ENCODE assay signal across 8 mouse cellular contexts in the genomic region with DNA sequence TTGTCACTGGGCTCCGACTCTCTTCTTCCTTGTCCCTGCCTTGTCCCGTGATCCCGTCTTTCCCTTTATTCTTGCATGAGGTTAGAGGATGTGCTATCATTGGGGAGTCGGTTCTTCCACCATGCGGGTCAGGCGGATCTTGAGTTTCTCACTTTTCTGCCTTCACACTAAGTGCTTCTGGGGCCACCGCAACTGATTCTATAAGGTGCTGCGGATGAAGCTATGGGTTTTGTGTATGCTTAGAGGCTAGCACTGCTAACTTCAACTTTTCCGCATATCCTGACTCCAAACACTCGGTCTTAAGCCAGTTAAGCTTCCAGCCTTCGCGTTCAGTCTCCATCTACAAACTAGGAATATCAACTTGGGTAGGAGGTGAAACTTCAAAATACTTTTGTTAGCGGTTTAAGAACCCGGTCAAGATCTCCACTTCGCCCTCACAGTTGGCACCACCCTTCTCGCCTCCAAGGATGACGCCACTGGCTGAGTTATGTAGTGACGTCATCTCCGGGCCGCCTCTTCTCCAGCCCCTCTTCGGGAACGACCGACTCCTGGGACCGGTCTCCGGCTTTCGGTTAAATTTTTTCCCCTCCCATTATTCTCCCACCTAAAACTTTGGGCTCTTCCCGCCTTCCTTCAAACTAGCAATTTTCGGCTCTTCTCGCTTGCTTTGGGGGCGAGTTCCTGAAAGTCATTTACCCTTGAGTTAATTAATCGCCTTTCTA. TPM values are rescaled to one million over a fixed set of nuclear protein-coding genes. Genes with fewer than 3 reads are reported as not detected.
DNase-seq lines count a peak whose midpoint lies in the region; ATAC-seq and TF ChIP-seq lines count a peak whose summit lies in the region.

No protein-coding gene starts in this region.

- TF ChIP-seq POLR2A in brain, embryonic 14.5 days (IDR thresholded peaks at IDR 0.05; ENCODE audit: borderline replicate concordance, extremely low read depth, insufficient read depth, insufficient read length, poor library complexity, severe bottlenecking), result peak; percentile 13; the same call in 1 of the 2 replicates
- peak; percentile 64 for TF ChIP-seq POLR2A in myocyte (IDR thresholded peaks at IDR 0.05; ENCODE audit: insufficient read length, low read depth)

- H3K79me2 ChIP-seq in myocyte (ENCODE audit: control insufficient read depth, insufficient read depth), result peaks cover 32% of the 10 kb centered on the region

- H3K4me2 ChIP-seq in heart, embryonic 11.5 days, result peak overlapping the region; percentile 77
- H3K4me2 ChIP-seq in kidney, embryonic 15.5 days, result peak overlapping the region; percentile 66
- peak overlapping the region; percentile 84 for H3K4me2 ChIP-seq in liver, embryonic 11.5 days
- H3K4me2 ChIP-seq in myocyte (ENCODE audit: low read depth), result peak overlapping the region; percentile 100

- H3K4me1 ChIP-seq in heart, embryonic 11.5 days (ENCODE audit: control insufficient read depth, insufficient read depth, low read length), result peaks cover 18% of the 10 kb centered on the region
- H3K4me1 ChIP-seq in kidney, embryonic 15.5 days, result peaks cover 15% of the 10 kb centered on the region
- H3K4me1 ChIP-seq in liver, embryonic 11.5 days (replicated peaks; ENCODE audit: control insufficient read depth, insufficient read depth, low read length), result peaks cover 13% of the 10 kb centered on the region

- peak overlapping the region; percentile 93 for H3K4me3 ChIP-seq in heart, embryonic 11.5 days (ENCODE audit: low read depth, low read length)
- H3K4me3 ChIP-seq in kidney, embryonic 15.5 days (replicated peaks), result peak overlapping the region; percentile 97
- peak overlapping the region; percentile 93 for H3K4me3 ChIP-seq in liver, embryonic 11.5 days (ENCODE audit: low read depth, low read length)
- peak overlapping the region; percentile 98 for H3K4me3 ChIP-seq in myocyte

- H3K9me3 ChIP-seq in heart, embryonic 11.5 days (replicated peaks; ENCODE audit: control insufficient read depth, low read length), result no peaks in the 10 kb centered on the region
- H3K9me3 ChIP-seq in kidney, embryonic 15.5 days (replicated peaks), result no peaks in the 10 kb centered on the region
- no peaks in the 10 kb centered on the region for H3K9me3 ChIP-seq in liver, embryonic 11.5 days (ENCODE audit: control insufficient read depth, low read length)

- peak; percentile 94 for DNase-seq in A20 (ENCODE audit: low read depth, low spot score)
- peak; percentile 96 for DNase-seq in brain, embryonic 14.5 days (ENCODE audit: low read depth)
- peak; percentile 90 for DNase-seq in liver, embryonic 11.5 days (ENCODE audit: low spot score)
- DNase-seq in spleen, postnatal 4 days (ENCODE audit: low spot score in 2 of 2), result peak; percentile 89 to 92

- peak; percentile 70 for ATAC-seq in erythroblast, adult 5-6 weeks (replicated peaks; ENCODE audit: low FRiP score, poor library complexity, severe bottlenecking)
- ATAC-seq in heart, embryonic 11.5 days (replicated peaks; ENCODE audit: insufficient number of reproducible peaks, low FRiP score, low TSS enrichment), result peak; percentile 80
- ATAC-seq in kidney, embryonic 15.5 days (replicated peaks; ENCODE audit: low FRiP score), result peak; percentile 84
- peak; percentile 71 for ATAC-seq in liver, embryonic 11.5 days (replicated peaks; ENCODE audit: low FRiP score)

- under 1% methylated on average over 31 of the region's 31 CpGs for WGBS in heart, embryonic 11.5 days (ENCODE audit: insufficient replicate concordance)
- under 1% methylated on average over 31 of the region's 31 CpGs for WGBS in kidney, embryonic 15.5 days
- 1% methylated on average over 31 of the region's 31 CpGs for WGBS in liver, embryonic 11.5 days

- peak overlapping the region; percentile 100 for H3K27ac ChIP-seq in heart, embryonic 11.5 days (ENCODE audit: low read depth, low read length)
- peak overlapping the region; percentile 100 for H3K27ac ChIP-seq in kidney, embryonic 15.5 days
- H3K27ac ChIP-seq in liver, embryonic 11.5 days (ENCODE audit: low read depth, low read length), result peak overlapping the region; percentile 100

- H3K9ac ChIP-seq in heart, embryonic 11.5 days (ENCODE audit: low read depth, low read length), result peak overlapping the region; percentile 100
- peak overlapping the region; percentile 42 for H3K9ac ChIP-seq in kidney, embryonic 15.5 days
- peak overlapping the region; percentile 100 for H3K9ac ChIP-seq in liver, embryonic 11.5 days (ENCODE audit: low read depth, low read length)

- H3K36me3 ChIP-seq in heart, embryonic 11.5 days (ENCODE audit: control insufficient read depth, insufficient read depth, low read length), result no peaks in the 10 kb centered on the region
- 0 out of 2 replicates have a peak, but pooled peaks cover 2% of the 10 kb centered on the region for H3K36me3 ChIP-seq in kidney, embryonic 15.5 days
- H3K36me3 ChIP-seq in liver, embryonic 11.5 days (ENCODE audit: control insufficient read depth, insufficient read depth, low read length), result no peaks in the 10 kb centered on the region
- H3K36me3 ChIP-seq in myocyte (ENCODE audit: control insufficient read depth, insufficient read depth), result no peaks in the 10 kb centered on the region

- TF ChIP-seq CTCF in brain, embryonic 14.5 days (IDR thresholded peaks at IDR 0.05; ENCODE audit: borderline replicate concordance, extremely low read depth, insufficient read depth, insufficient read length), result no peak

- H3ac ChIP-seq in myocyte (ENCODE audit: control insufficient read depth, insufficient read length), result peak overlapping the region; percentile 65

- no peaks in the 10 kb centered on the region for H3K27me3 ChIP-seq in heart, embryonic 11.5 days (ENCODE audit: control insufficient read depth, insufficient read depth, low read length)
- no peaks in the 10 kb centered on the region for H3K27me3 ChIP-seq in kidney, embryonic 15.5 days
- H3K27me3 ChIP-seq in liver, embryonic 11.5 days (replicated peaks; ENCODE audit: control insufficient read depth, insufficient read depth, low read length), result no peaks in the 10 kb centered on the region
- no peaks in the 10 kb centered on the region for H3K27me3 ChIP-seq in myocyte (ENCODE audit: control insufficient read depth, insufficient read depth, insufficient read length)

TF ChIP-seq in myocyte, 11 proteins besides CTCF, POLR2A, EP300 and RAD21:
- TF ChIP-seq MAX (IDR thresholded peaks at IDR 0.05; ENCODE audit: low read depth), result no peak
- TF ChIP-seq MYOD1 (IDR thresholded peaks at IDR 0.05; ENCODE audit: control insufficient read depth in 1 of 3, insufficient read length in 2 of 3, low read depth in 2 of 3), result no peak
- TF ChIP-seq TCF12 (IDR thresholded peaks at IDR 0.05; ENCODE audit: insufficient read depth, poor library complexity, severe bottlenecking), result no peak
- no peak for TF ChIP-seq E2F4 (IDR thresholded peaks at IDR 0.05; ENCODE audit: insufficient read depth)
- no peak for TF ChIP-seq MYOG (IDR thresholded peaks at IDR 0.05; ENCODE audit: control insufficient read depth in 1 of 3, insufficient read depth in 1 of 3, insufficient read length in 2 of 3, low read depth in 2 of 3)
- TF ChIP-seq SRF (IDR thresholded peaks at IDR 0.05; ENCODE audit: control insufficient read depth, insufficient read length, low read depth), result no peak
- TF ChIP-seq CEBPB (IDR thresholded peaks at IDR 0.05; ENCODE audit: insufficient read depth, poor library complexity, severe bottlenecking), result no peak
- TF ChIP-seq POLR2AphosphoS2 (IDR thresholded peaks at IDR 0.05; ENCODE audit: insufficient read length, low read depth), result no peak
- TF ChIP-seq USF1 (IDR thresholded peaks at IDR 0.05; ENCODE audit: low read depth), result no peak

RNA-seq across cellular contexts. Expression of a gene that starts 1.5 kb away (rescaled TPM):
- 63.7 and 73.2 TPM in 2 replicates for polyA plus RNA-seq in brain, embryonic 14.5 days (2012; rRNA removed)
- total RNA-seq in erythroblast, adult 5-6 weeks (2015; ENCODE audit: low replicate concordance), result 37.4 and 37.7 TPM in 2 replicates
- 82.9 and 103 TPM in 2 replicates for total RNA-seq in erythroblast, adult 5-6 weeks (2017; ENCODE audit: low replicate concordance)
- polyA plus RNA-seq in heart, embryonic 11.5 days (2014; fragmentation: Nextera tagmentation; extraction: Ambion mirVana), result 9.4 and 12.8 TPM in 2 replicates
- polyA plus RNA-seq in kidney, embryonic 15.5 days (2015; fragmentation: Nextera tagmentation; extraction: Ambion mirVana), result 15.5 and 17.1 TPM in 2 replicates
- 14.1 and 18.6 TPM in 2 replicates for polyA plus RNA-seq in liver, embryonic 11.5 days (2014; fragmentation: Nextera tagmentation; extraction: Ambion mirVana)
- 24.8 TPM for polyA plus RNA-seq in myocyte (2012; fragmentation: generic; extraction: Trizol)

RNA-seq across cellular contexts. Expression of a gene that starts 11.7 kb away (rescaled TPM):
- polyA plus RNA-seq in brain, embryonic 14.5 days (2012; rRNA removed), result 147 and 150 TPM in 2 replicates
- 19.4 and 29.5 TPM in 2 replicates for total RNA-seq in erythroblast, adult 5-6 weeks (2015; ENCODE audit: low replicate concordance)
- 61.9 and 62.0 TPM in 2 replicates for total RNA-seq in erythroblast, adult 5-6 weeks (2017; ENCODE audit: low replicate concordance)
- 222 and 243 TPM in 2 replicates for polyA plus RNA-seq in heart, embryonic 11.5 days (2014; fragmentation: Nextera tagmentation; extraction: Ambion mirVana)
- polyA plus RNA-seq in kidney, embryonic 15.5 days (2015; fragmentation: Nextera tagmentation; extraction: Ambion mirVana), result 327 and 334 TPM in 2 replicates
- polyA plus RNA-seq in liver, embryonic 11.5 days (2014; fragmentation: Nextera tagmentation; extraction: Ambion mirVana), result 267 and 287 TPM in 2 replicates
- polyA plus RNA-seq in myocyte (2012; fragmentation: generic; extraction: Trizol), result 169 TPM

RNA-seq across cellular contexts. Expression of a gene that starts 53.3 kb away (rescaled TPM):
- 52.5 and 69.0 TPM in 2 replicates for polyA plus RNA-seq in brain, embryonic 14.5 days (2012; rRNA removed)
- total RNA-seq in erythroblast, adult 5-6 weeks (2015; ENCODE audit: low replicate concordance), result 8.2 TPM in 1 of 2 replicates, not detected in the other
- 4.6 and 6.1 TPM in 2 replicates for total RNA-seq in erythroblast, adult 5-6 weeks (2017; ENCODE audit: low replicate concordance)
- 69.4 and 78.6 TPM in 2 replicates for polyA plus RNA-seq in heart, embryonic 11.5 days (2014; fragmentation: Nextera tagmentation; extraction: Ambion mirVana)
- 51.0 and 55.9 TPM in 2 replicates for polyA plus RNA-seq in kidney, embryonic 15.5 days (2015; fragmentation: Nextera tagmentation; extraction: Ambion mirVana)
- polyA plus RNA-seq in liver, embryonic 11.5 days (2014; fragmentation: Nextera tagmentation; extraction: Ambion mirVana), result 54.4 and 54.5 TPM in 2 replicates
- 131 TPM for polyA plus RNA-seq in myocyte (2012; fragmentation: generic; extraction: Trizol)

Comparison
In these comparisons a context has a peak if more than half of its experiments do, and no peak if none do; other contexts are left out.
1. Peak in every context shown above with its lines: DNase-seq, ATAC-seq, H3K4me3 ChIP-seq and H3K27ac ChIP-seq.
2. H3K9ac ChIP-seq: peak in every context shown above with its lines; median percentile 100 in heart, embryonic 11.5 days; 100 in liver, embryonic 11.5 days; 42 in kidney, embryonic 15.5 days.